Mouse (Mus musculus) layer of hippocampus, adult 2 months (tissue): ENCODE data around the gene Pvalb. TPM values are rescaled to one million over a fixed set of nuclear protein-coding genes. Genes with fewer than 3 reads are reported as not detected.

Source experiments
- DNase-seq, 2 experiments: peaks; one replicate each; pipeline ENCODE4 v3.0.0; 2022; ENCODE audit warnings: low spot score in 2 of 2
- H3K27ac ChIP-seq: fragments of 200-600 bp; 2 replicates; pipeline ENCODE4 v1.8.1; 2022
- H3K4me3 ChIP-seq: fragments of 200-600 bp; 2 replicates; pipeline ENCODE4 v1.8.1; 2022; ENCODE audit warnings: mild to moderate bottlenecking
- CTCF ChIP-seq: fragments of 200-600 bp; conservative IDR thresholded peaks from 2 replicates; pipeline ENCODE4 v1.8.1; 2022; ENCODE audit warnings: antibody characterized with exemption, mild to moderate bottlenecking, moderate library complexity
- total RNA-seq, 2 experiments: library from RNA; stranded (reverse); gene quantifications; 2 replicates each; pipeline ENCODE4 v1.2.3; 2021

Pvalb gene
- total RNA-seq, 2 experiments from 2014 or later = 57.3 to 63.3 TPM

DNA sequence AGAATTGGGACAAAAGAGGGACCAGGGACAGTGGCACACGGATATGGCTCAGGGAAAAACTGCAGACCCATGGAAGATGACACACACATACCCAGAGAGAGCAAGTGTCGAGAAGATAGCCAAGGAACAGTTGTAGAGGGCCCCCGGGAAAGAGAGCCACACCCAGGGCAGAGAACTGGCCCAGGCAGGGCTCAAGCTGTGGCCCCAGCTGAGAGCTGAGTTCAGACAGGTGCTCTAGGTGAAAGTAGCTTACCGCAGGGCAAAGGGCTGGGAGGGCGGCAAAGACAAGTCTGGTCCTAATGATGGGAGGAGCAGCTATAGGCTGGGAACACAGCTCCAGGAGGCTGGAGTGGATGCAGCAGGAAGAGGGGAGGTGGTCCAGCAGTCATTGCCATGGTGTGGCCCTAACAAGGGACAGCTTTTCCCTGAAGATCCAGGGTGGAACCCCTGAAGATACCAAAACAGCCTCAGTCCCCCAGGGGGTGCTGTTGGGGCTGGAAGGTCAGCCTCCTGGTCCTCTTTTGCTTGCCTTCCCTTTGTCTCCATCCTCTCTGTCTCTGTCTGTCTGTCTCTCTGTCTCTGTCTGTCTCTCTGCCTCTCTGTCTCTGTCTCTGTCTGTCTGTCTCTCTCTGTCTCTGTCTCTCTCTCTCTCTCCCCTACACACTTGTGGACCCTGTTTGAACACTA, 28.8 kb upstream of the Pvalb start:
- peak; percentile 18 for TF ChIP-seq CTCF
- no peak for DNase-seq
- Histone ChIP-seq H3K27ac (no peak overlapping the region), H3K4me3 (no peak overlapping the region)

DNA sequence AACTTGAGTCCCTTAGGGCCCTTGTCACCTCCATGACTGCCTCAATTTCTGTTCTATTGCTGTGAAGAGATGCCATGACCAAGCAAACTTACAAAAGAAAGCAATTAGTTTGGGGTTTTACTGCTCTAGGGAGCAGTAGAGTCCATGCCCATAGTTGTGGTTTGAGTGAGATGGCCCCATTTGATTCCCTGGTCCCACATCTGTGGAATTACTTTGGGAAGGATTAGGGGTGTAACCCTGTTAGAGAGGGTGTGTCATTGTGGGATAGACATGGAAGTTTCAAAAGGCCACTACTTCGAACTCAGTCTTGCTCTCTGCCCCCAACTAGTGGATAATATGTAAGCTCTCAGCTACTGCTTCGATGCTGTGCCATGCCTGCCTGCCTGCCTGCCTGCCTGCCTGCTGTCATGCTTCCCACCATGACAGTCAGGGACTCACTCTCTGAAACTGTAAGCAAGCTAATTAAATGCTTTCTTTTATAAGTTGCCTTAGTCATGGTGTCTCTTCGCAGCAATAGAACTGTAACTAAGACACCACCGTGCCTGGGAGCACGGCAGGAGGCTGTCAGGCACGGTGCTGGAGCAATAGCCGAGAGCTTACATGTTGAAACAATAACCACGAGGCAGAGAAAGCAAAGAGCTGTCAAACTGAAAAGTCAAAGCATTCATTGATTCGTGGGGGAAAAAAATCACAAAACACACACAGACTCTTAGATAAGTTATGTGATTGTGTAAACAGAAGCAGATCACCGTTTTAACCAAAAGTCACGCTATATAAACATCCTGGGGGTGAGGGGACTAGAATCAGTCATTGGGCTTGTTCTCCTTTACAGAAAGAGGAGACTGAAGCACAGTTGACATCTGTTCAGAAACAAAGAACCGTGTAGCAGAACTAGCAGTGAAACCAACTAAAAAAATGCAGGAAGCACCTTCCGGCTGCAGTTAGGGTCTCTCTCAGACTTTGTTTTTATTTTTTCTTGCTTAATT, 25.4 kb upstream of the Pvalb start:
- no peak overlapping the region for H3K27ac ChIP-seq
- peak; percentile 55 for TF ChIP-seq CTCF
- H3K4me3 ChIP-seq = no peak overlapping the region
- no peak for DNase-seq

DNA sequence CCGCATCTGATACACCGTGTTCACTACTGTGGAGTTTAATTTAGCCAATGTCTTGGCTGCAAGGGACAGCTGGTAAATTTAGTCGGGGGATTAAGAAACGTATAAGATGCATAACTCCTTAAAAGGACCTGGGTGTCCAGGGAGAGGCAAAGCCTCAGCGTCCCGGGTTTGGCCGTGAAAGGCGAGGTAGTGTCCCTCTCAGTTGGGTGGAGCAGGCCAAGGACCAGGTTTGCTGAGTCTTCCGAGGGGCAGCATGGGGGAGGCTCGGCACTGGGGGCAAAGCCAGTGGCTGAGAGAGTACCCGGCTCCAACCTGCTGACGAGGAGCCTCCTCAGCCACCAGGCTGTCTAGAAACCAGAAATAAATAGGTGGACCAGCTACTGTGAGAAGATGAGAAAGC, 21.6 kb upstream of the Pvalb start:
- TF ChIP-seq CTCF = no peak
- no peak for DNase-seq
- Histone ChIP-seq H3K4me3 (no peak overlapping the region), H3K27ac (no peak overlapping the region)

DNA sequence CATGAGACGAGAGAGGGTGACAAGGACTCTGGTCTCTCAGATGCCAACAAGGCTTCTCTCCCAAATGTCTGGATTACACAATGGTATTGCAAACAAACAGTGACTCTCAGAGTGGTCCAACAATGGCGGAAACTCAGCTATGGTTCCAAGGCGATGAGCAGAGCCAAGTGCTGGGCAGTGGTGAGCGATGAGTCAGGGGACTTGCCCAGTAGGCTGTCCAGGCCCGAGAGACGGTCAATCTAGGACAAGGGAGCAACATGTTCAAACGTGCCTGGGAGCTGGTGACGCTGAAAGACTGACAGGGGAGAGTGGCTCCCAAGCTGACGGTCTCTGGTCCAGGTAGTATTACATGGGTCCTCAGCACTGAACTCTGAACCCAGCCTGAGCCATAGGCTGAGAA, 9.1 kb upstream of the Pvalb start:
- no peak for DNase-seq
- no peak overlapping the region for H3K27ac ChIP-seq
- TF ChIP-seq CTCF = no peak
- no peak overlapping the region for H3K4me3 ChIP-seq

DNA sequence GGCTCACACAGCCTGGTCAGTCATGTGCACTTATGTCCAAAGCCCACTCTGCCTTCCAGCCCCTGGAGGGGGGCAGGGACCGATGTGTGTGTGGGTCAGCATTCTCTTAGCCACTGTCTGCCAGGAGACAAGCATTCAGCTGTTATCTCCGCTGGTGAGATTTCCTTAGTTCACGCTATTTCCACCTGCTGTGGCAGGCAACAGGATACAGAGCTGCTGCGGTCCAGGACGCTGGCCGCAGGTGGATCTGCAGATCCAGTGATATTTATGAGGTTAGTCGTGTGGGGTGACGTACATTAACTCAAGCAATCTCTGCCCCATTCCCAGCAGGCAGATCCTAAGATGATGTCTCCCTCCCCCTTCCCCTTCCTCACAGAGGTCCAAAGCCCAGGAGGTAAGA, 5.2 kb upstream of the Pvalb start:
- no peak for TF ChIP-seq CTCF
- H3K4me3 ChIP-seq = no peak overlapping the region
- no peak for DNase-seq
- no peak overlapping the region for H3K27ac ChIP-seq

DNA sequence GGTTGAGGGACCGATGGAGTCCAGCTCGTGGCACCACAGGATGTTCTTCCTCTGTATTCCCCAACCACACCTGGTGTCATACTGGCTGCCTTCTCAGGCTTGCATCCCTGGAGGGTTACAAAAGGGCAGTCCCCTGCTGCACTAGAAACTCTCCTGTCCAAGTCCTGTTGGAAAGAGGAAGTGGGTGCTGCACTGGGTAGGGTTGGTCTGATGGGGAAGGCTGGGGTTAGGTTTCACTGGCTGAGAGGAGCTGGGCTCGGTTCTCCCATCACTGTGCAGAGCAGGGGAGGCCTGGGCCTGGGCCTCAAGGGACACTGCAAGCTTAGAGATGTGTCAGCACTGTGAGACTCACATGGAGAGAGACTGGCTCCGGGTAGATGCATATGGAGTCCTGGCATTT, 4.0 kb upstream of the Pvalb start:
- no peak overlapping the region for H3K27ac ChIP-seq
- H3K4me3 ChIP-seq = no peak overlapping the region
- DNase-seq = no peak
- TF ChIP-seq CTCF = no peak

DNA sequence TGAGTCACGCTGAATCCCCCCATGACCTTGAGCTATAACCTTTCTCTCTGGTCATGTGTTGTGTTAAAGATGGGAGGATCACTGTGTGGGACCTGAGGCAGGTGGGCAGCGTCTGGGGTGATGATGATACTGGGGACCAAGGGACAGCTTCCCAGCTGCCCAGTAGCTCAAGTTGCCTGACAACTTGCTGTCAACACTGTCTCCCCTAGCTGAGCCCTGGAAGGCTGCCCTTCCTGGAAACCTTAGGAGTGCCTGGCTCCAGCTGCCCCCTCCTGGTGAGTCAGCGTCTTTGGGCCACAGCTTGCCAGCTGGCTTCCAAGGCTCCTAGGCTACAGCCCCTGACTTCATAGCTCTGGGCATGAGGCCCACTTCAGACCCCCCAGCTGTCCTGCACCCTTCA, 1.0 kb downstream of the Pvalb start:
- peak in 1 of 2 experiments; percentile 24 for DNase-seq
- TF ChIP-seq CTCF = peak; percentile 69
- Histone ChIP-seq H3K27ac (no peak overlapping the region), H3K4me3 (no peak overlapping the region)

DNA sequence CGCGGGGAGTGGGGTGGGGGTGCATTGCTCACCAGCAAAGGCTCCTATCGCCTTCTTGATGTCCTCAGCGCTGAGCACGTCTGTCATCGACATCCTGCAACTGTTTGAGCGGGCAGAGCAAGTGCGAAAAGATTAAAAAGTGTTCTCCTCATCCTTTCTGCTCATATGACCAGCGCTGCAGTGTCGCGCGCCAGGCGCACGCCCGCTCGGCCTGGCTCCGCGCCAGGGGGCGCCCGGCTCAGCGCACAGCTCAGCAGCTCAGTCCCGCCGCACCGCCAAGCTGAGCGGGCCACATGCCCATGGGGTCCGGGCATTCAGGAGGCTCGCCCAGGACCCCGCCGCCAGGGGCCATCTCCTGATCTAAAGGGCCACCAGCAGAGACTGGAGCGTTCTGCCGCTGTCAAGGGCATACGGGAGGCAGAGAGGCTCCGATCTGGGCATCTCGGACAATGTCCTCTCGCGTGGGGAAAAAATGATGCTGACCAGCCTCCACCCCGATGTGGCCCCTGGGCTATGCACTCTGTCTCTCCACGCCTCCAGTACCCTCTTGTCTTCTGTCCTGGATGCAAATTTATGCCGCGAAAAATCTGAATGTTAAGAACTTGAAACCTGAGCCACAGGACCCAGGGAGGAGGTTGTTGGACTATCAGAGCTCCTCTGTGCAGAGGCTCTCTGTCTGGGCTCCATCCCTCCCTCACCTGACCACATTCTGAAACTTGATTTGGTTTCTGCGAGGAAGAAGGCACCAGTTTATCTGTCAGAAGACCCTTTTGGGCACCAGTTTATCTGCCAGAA, 1.9 kb downstream of the Pvalb start:
- Histone ChIP-seq H3K4me3 (peak overlapping the region; percentile 40), H3K27ac (no peak overlapping the region)
- TF ChIP-seq CTCF = no peak; the same call in 1 of the 2 replicates
- DNase-seq = peak in 1 of 2 experiments; percentile 48

DNA sequence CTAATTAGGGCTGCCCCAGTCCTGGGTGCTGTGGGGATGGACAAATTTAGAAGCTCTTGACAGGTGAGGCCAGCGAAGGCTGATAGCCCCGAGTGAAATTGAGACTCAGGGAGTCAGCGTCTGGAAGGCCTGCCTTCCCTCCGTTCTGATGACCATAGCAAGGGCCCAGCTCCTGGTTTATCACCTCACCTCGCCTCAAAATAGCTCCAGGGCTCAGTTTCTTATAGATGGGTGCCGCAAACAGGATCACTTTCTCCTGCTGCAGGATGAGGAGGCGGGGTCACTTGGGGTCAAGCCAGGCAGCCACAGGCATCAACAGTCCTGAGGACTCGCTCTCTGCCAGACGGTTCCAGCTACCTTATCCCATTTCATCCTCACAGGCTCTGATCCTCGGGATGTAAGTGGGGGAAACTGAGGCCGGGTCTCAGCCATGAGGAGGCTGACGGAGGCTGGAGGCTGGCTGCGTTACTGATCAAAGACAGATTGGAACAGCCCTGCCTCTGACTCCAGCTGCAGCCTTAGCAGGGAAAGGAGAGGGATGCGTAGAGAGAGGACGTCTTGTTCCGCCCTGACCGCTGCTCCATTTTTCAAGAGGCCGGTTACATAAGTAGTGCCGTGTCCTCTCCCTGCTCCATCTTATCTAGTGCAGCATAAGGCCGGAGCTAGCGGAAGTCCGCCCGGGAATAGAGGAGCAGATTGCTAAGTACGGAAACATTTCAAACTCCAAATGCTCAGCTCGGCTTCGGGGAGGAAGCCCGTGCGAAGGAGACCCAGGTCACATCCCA, 10.9 kb downstream of the Pvalb start:
- no peak overlapping the region for H3K27ac ChIP-seq
- TF ChIP-seq CTCF = no peak
- H3K4me3 ChIP-seq = no peak overlapping the region
- no peak for DNase-seq

DNA sequence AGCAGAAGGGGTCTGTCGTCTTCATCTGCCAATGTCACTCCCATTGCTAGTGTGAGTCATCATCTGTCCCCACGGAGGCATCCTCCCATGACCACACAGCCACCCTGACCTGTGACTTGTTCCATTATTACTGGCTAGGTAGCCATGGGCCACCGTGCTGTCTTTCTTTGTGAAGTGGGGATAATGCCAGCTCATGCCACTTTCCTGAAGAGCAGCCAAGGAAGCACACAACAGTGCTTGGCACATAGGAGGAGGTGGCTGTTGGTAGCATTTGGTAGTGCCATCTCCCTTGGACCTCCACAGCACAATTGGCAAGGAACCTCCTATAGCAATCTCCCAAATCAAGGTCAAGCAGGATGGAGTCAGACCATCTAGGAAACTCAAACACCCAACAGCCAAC, 11.9 kb downstream of the Pvalb start:
- H3K27ac ChIP-seq = no peak overlapping the region
- H3K4me3 ChIP-seq = no peak overlapping the region
- no peak for DNase-seq
- no peak for TF ChIP-seq CTCF

DNA sequence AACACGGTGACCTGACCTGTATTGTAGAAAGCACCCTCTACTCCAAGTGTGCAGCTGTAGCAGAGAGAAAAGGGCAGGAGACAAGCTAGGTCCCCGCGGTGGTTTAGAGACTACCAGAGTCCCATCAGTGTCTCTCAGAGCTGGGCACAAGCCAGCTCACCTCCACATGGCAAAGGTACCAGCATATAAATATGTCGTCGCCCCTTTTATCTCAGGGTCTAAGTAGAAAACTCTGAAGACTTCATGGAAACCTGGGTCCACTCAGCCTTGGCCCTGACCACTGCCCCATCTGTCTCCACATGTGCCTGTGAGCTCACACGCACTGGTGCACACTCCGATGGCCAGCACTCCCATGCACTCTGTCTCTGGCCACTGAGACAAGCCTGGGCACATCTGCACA, 16.6 kb downstream of the Pvalb start:
- no peak for TF ChIP-seq CTCF
- H3K27ac ChIP-seq = no peak overlapping the region
- DNase-seq = no peak
- no peak overlapping the region for H3K4me3 ChIP-seq

DNA sequence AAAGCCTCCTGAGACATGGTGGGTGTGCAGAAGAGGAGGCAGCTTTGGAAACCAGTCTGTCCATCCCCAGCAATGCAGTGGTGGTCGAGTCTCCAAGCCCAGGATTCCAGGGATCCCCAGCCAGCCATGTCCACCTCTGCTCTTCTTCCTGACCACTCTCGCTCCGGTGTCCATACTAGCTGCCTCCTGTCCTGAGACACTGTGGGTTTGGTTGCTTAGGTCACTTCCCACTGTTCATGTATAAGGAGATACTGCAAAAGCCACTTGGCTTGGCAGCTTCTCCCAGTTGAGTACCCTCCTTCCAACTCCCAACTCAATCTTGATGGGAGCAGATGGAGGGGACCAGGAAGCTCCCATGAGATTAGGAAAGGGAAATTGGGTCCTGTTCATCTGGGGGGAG, 17.7 kb downstream of the Pvalb start:
- TF ChIP-seq CTCF = no peak
- Histone ChIP-seq H3K4me3 (no peak overlapping the region), H3K27ac (no peak overlapping the region)
- DNase-seq = no peak
